Mouse (Mus musculus): ENCODE data around the gene Dock2. TPM values are rescaled to one million over a fixed set of nuclear protein-coding genes. Genes with fewer than 3 reads are reported as not detected.

Dock2 gene
- polyA plus RNA-seq, 2 experiments, result 1.6 to 2.6 TPM

- no peak overlapping the region for H3K4me2 ChIP-seq (replicated peaks; ENCODE audit: low read depth, low read length, severe bottlenecking)
- 63% methylated on average over 2 of the region's 2 CpGs for WGBS
- no peaks in the 10 kb centered on the region for H3K9me3 ChIP-seq (ENCODE audit: control insufficient read depth, low read length)
- no peak overlapping the region for H3K27ac ChIP-seq (replicated peaks; ENCODE audit: low read depth, low read length)
- H3K4me3 ChIP-seq (replicated peaks; ENCODE audit: low read length), result no peak overlapping the region
- no peaks in the 10 kb centered on the region for H3K36me3 ChIP-seq (ENCODE audit: control insufficient read depth, insufficient read depth, low read length)
- no peaks in the 10 kb centered on the region for H3K27me3 ChIP-seq (ENCODE audit: control insufficient read depth, insufficient read depth, low read length)
- no peaks in the 10 kb centered on the region for H3K4me1 ChIP-seq (ENCODE audit: control insufficient read depth, insufficient read depth, low read length)
- no peak for ATAC-seq (ENCODE audit: low FRiP score, low read depth)
- no peak for DNase-seq (ENCODE audit: low spot score)
- no peak for TF ChIP-seq POLR2A (IDR thresholded peaks at IDR 0.05; ENCODE audit: borderline replicate concordance, extremely low read depth, insufficient read depth, insufficient read length)
- H3K9ac ChIP-seq (ENCODE audit: low read depth, low read length, severe bottlenecking), result no peak overlapping the region
Observed at GRCm38 (mm10) chr11:34776054-34776453, 7.6 kb downstream of the Dock2 start.

- no peak overlapping the region for H3K27ac ChIP-seq (replicated peaks; ENCODE audit: low read depth, low read length)
- no peak overlapping the region for H3K9ac ChIP-seq (ENCODE audit: low read depth, low read length, severe bottlenecking)
- no peaks in the 10 kb centered on the region for H3K36me3 ChIP-seq (ENCODE audit: control insufficient read depth, insufficient read depth, low read length)
- H3K9me3 ChIP-seq (ENCODE audit: control insufficient read depth, low read length), result no peaks in the 10 kb centered on the region
- H3K4me3 ChIP-seq (replicated peaks; ENCODE audit: low read length), result no peak overlapping the region
- 72% methylated on average over 2 of the region's 2 CpGs for WGBS
- no peaks in the 10 kb centered on the region for H3K4me1 ChIP-seq (ENCODE audit: control insufficient read depth, insufficient read depth, low read length)
- TF ChIP-seq POLR2A (IDR thresholded peaks at IDR 0.05; ENCODE audit: borderline replicate concordance, extremely low read depth, insufficient read depth, insufficient read length), result no peak
- DNase-seq (ENCODE audit: low spot score) (no peak), ATAC-seq (ENCODE audit: low FRiP score, low read depth) (no peak)
- H3K27me3 ChIP-seq (ENCODE audit: control insufficient read depth, insufficient read depth, low read length), result no peaks in the 10 kb centered on the region
- H3K4me2 ChIP-seq (replicated peaks; ENCODE audit: low read depth, low read length, severe bottlenecking), result no peak overlapping the region
Observed at GRCm38 (mm10) chr11:34774636-34775035, 9.1 kb downstream of the Dock2 start.

DNA sequence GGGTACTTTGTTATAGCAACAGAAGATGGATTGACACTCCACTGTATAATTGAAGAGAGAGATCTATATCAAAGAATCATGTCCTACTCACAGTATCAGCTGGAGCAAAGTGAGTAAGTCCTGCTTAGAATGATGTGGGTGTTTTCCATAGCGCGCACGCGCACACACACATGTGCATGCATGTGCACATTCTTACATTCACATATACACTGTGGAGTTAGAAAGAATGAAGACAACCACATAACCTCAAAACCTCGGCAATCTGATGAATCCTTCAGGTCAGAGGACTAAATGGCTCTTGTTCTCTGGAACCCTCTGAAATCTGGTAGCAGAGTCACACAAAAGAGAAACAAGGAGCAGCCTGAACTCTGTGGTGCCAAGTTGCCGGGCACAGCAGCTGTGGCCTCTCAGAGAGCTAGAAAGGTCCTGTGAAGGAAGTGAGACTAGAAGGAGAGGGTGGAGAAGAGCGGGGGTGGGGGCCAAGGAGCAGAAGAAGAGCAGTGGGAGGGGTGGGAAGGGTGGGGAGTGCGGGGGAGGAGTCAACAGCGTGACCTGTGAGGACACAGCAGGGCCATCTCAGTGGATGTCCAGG lies 10.3 kb downstream of the Dock2 start:
- Histone ChIP-seq H3K27me3 (ENCODE audit: control insufficient read depth, insufficient read depth, low read length) (no peaks in the 10 kb centered on the region), H3K36me3 (ENCODE audit: control insufficient read depth, insufficient read depth, low read length) (no peaks in the 10 kb centered on the region), H3K9ac (ENCODE audit: low read depth, low read length, severe bottlenecking) (no peak overlapping the region), H3K4me2 (replicated peaks; ENCODE audit: low read depth, low read length, severe bottlenecking) (no peak overlapping the region), H3K4me1 (ENCODE audit: control insufficient read depth, insufficient read depth, low read length) (no peaks in the 10 kb centered on the region), H3K9me3 (ENCODE audit: control insufficient read depth, low read length) (no peaks in the 10 kb centered on the region), H3K27ac (replicated peaks; ENCODE audit: low read depth, low read length) (no peak overlapping the region), H3K4me3 (replicated peaks; ENCODE audit: low read length) (no peak overlapping the region)
- no peak for DNase-seq (ENCODE audit: low spot score)
- no peak for TF ChIP-seq POLR2A (IDR thresholded peaks at IDR 0.05; ENCODE audit: borderline replicate concordance, extremely low read depth, insufficient read depth, insufficient read length)
- WGBS, result 84% methylated on average over 9 of the region's 9 CpGs
- no peak for ATAC-seq (ENCODE audit: low FRiP score, low read depth)

DNA sequence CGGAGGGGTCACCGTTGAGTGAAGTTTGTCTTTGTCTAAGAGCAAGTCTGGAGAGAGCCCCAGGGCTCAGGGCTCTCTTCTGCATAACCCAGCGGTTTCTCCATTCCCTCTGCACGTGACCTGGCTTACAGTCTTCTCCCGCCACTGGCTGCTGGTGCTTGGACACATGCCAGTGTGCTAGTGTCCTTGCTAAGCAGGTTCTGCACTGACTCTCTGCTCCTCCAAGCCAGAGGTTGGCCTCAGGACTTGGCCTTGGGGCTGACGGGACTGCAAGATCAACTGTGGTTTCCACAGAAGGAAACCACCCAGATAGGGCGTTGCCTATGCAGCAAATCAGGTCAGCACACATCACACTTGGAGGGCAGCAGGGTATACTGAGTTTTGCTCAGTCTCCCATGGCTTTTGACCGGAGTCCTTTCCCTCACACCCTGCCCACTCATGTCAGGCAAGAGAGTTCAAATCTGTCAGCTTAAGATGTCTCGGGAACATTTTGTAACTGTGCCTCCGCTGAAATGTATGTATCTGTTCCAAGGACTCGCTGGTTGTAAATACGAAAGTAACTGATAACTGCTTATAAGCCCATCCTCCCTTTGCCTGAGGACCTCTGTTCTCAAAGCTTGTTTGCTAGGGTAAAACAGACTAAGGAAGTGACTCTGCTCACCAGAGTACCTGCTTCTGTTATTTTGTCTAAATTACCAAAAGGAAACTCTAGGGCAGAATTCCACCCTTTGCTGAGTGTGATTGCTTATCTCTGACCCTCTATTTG lies 12.3 kb downstream of the Dock2 start:
- H3K27me3 ChIP-seq (ENCODE audit: control insufficient read depth, insufficient read depth, low read length), result no peaks in the 10 kb centered on the region
- peak; percentile 10 for DNase-seq (ENCODE audit: low spot score)
- WGBS, result 71% methylated on average over 12 of the region's 12 CpGs

DNA sequence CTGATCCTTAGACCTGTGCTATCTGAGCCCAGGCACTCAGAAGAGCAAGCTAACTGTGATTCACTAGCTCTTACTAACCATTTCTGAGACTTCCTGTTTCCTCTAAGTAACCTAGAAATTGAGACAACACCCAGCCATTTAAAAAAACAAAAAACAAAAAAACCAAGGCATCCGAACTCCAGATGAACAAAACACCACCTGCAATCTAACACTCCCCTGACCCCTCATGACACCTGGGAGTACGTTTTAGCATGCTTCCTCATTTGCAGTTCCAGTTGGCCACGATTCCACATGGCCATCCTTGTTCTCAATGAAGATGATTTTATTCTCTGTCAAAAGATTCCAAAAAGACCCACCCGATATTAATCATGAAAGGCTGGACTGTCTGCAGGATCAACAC lies 13.0 kb downstream of the Dock2 start:
- no peak for ATAC-seq (ENCODE audit: low FRiP score, low read depth)
- Histone ChIP-seq H3K9ac (ENCODE audit: low read depth, low read length, severe bottlenecking) (no peak overlapping the region), H3K9me3 (ENCODE audit: control insufficient read depth, low read length) (no peaks in the 10 kb centered on the region), H3K27me3 (ENCODE audit: control insufficient read depth, insufficient read depth, low read length) (no peaks in the 10 kb centered on the region), H3K27ac (replicated peaks; ENCODE audit: low read depth, low read length) (no peak overlapping the region), H3K36me3 (ENCODE audit: control insufficient read depth, insufficient read depth, low read length) (no peaks in the 10 kb centered on the region), H3K4me1 (ENCODE audit: control insufficient read depth, insufficient read depth, low read length) (no peaks in the 10 kb centered on the region), H3K4me2 (replicated peaks; ENCODE audit: low read depth, low read length, severe bottlenecking) (no peak overlapping the region), H3K4me3 (replicated peaks; ENCODE audit: low read length) (no peak overlapping the region)
- DNase-seq (ENCODE audit: low spot score), result no peak
- TF ChIP-seq POLR2A (IDR thresholded peaks at IDR 0.05; ENCODE audit: borderline replicate concordance, extremely low read depth, insufficient read depth, insufficient read length), result no peak
- WGBS, result 65% methylated on average over 4 of the region's 4 CpGs

More for the DNA sequence above, 12.3 kb downstream of the Dock2 start:
- Histone ChIP-seq H3K9me3 (ENCODE audit: control insufficient read depth, low read length) (no peaks in the 10 kb centered on the region), H3K4me2 (replicated peaks; ENCODE audit: low read depth, low read length, severe bottlenecking) (no peak overlapping the region), H3K36me3 (ENCODE audit: control insufficient read depth, insufficient read depth, low read length) (no peaks in the 10 kb centered on the region), H3K4me3 (replicated peaks; ENCODE audit: low read length) (no peak overlapping the region), H3K9ac (ENCODE audit: low read depth, low read length, severe bottlenecking) (no peak overlapping the region), H3K4me1 (ENCODE audit: control insufficient read depth, insufficient read depth, low read length) (no peaks in the 10 kb centered on the region), H3K27ac (replicated peaks; ENCODE audit: low read depth, low read length) (no peak overlapping the region)
- ATAC-seq (ENCODE audit: low FRiP score, low read depth), result no peak
- TF ChIP-seq POLR2A (IDR thresholded peaks at IDR 0.05; ENCODE audit: borderline replicate concordance, extremely low read depth, insufficient read depth, insufficient read length), result no peak
